Mouse (Mus musculus) kidney, postnatal 25 days (tissue): ENCODE measurements around the gene Tcp11.

Source experiments
- DNase-seq, 2 experiments: peaks; one replicate each; pipeline ENCODE4 v3.0.0; 2021; ENCODE audit warnings: mixed read lengths in 2 of 2

The Tcp11 gene

DNA sequence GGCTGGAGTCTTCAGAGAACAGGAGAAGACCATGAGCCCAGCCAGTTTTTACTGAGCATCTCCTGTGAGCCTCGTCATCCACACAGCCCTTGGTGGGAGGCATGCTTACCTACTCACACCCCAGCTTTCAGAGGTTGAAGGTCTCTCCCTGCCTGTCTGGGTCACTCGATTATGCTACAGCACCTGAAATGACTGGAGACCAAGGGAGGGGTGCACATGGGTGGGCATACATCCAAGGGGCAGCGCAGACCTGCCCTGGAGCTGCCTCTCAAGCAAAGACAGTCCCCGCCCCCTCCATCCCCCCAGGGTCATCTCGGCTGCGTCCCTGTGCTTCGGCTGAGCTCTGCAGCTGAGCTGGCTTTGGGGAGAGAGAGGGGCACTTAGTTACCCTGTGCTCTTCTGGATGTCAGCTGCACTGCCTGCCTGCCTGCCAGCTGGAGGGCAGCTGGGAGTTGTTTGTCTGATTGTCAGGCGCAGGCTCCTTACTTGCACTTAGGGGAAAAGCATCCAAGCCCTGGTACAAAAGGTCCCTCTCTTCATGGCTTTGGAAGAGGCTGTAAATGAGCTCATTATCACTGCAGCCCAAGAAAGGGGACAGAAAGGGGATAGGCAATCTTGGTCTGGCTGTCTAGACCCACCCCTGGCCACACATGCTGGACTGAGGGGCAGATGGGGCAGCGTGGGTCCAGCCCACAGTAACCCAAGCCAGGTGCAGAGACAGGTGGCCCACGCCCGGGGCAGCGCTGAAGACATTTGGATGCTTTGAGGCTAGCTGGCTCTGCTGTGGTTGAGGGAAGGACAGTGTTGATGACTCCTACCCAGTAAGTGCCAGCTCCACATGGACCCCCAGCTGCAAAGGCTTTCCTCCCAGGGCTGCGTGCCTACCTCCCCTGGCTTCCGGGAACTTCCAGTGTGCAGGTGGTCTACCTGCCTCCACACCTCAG lies 43.4 kb downstream of the Tcp11 start:
- DNase-seq = no peak

GRCm38 (mm10) chr17:28034986-28035385 lies 45.5 kb downstream of the Tcp11 start:
- DNase-seq = no peak

DNA sequence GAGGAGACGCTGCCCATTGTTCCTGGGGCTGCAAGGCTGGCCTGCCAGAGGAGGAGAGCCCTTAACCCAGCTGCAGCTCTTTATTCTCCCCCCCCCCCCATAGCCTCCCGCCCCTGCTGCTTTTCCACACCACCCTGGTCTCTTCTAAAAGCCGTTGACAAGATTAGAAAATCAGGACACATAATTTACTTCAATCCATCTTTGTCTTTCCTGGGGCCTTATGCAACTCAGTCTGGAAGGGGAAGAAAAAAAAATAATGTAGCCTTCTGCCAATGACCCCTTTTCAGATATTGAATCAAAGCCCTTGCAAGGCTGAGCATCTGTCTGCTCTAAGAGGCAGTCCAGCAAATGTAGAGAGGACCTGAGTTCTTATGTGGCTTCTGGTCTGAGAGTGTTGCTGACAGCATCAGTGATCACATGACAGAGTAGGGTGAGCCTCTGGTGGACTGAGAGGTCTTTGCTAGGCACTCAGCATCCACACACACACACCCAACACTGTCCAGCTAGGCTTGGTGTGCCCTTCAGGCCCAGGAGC lies 47.3 kb downstream of the Tcp11 start:
- DNase-seq = no peak

- no peak for DNase-seq
Measured at GRCm38 (mm10) chr17:28032219-28032618, 48.2 kb downstream of the Tcp11 start.

DNA sequence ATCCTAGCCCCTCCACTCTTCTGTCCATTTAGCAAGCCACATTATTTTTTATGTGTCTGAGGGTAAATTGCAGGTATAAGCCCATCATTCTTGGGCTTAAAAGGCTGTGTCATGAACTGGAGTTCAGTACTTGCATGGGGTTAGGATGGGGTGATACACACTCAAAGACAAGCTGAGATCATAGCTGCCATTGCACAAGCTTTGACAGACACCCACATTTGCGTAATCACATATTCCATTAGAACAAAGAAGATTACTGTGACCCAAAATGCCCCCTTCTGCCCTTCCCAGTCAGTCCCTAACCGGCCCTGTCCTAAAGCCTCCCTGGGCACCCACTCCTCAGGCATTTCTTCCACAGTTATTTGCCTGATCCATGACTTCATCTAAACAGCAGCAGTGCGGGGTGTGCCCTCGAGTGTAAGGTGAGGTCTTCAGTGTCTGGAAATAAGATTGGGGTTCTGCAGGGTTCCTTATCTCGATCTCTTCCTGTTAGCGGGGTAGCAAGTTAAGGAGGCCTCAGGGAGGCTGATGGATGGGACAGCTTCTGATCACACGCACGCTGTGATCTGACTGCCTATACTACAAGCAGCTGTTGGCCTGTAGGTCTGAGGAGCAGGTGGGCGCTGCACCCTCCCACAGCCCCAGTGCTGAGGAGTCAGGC lies 49.0 kb downstream of the Tcp11 start:
- DNase-seq = no peak

- peak in 1 of 2 experiments; percentile 57 for DNase-seq
Measured at GRCm38 (mm10) chr17:28030446-28030845, 50.0 kb downstream of the Tcp11 start.

DNA sequence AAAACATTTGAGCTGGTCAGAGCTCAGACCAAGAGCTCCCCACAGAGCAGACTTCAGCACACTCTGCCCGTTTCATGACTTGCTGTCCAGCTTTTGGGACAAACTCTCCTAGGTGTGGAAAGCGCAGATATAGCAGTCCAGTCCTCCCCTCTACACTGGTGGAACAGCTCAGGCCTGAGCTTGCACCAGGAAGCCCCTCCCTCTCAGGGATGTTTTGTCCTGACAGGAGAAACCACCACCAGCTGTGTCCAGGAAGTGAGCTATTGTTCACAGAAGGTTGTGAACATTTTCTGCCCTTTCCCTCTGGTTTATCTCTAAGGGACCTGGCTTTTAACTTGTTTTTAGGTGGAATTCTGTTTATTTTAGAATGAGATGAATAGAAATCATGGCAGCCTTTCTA lies 51.1 kb downstream of the Tcp11 start:
- peak in 1 of 2 experiments; percentile 70 for DNase-seq

GRCm38 (mm10) chr17:28028236-28028635 lies 52.2 kb downstream of the Tcp11 start:
- peak in 1 of 2 experiments; percentile 58 for DNase-seq

GRCm38 (mm10) chr17:28027197-28027596 lies 53.2 kb downstream of the Tcp11 start:
- DNase-seq = no peak

DNA sequence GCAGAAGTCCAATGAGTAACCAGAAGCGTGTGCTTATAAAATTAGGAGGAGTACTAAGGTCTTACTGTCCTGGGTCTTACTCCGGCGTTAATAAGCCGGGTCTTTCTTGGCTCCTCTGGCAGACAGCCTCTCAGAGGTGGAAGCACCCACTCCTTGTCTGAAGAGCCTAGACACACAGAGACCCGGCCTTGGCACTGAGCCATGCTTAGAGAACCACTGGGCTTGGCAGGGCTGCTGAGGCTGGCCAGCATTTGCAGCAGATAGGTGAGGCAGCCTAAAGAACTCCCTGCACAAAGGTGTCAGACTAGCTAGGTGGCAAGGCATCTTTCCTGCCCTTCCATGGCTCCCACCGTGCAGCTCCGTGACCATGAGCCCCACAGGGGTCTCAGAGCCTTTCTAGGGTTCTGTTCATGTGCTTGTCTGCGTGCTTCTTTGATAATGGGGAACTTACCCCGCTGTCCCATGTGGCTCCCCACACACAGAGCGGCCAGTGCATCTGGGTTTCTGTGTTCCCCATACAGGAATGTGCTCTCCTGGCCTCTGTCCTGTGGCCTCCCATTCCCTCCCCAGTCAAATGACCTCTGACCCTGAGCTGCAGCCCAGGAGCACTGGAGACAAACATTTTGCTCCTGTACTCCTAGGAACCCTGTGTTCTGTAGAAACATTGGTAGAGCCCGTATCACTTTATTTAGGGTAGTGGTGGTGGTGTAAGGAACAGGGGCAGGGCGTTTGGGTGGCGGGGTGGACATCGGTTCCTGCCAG lies 54.1 kb downstream of the Tcp11 start:
- DNase-seq = peak; percentile 80 to 90

GRCm38 (mm10) chr17:28025541-28025961 lies 54.9 kb downstream of the Tcp11 start:
- DNase-seq = peak; percentile 73 to 90

GRCm38 (mm10) chr17:28022854-28023655 lies 57.4 kb downstream of the Tcp11 start:
- peak; percentile 75 to 93 for DNase-seq

GRCm38 (mm10) chr17:28021911-28022310 lies 58.5 kb downstream of the Tcp11 start:
- DNase-seq = peak in 1 of 2 experiments; percentile 84

DNA sequence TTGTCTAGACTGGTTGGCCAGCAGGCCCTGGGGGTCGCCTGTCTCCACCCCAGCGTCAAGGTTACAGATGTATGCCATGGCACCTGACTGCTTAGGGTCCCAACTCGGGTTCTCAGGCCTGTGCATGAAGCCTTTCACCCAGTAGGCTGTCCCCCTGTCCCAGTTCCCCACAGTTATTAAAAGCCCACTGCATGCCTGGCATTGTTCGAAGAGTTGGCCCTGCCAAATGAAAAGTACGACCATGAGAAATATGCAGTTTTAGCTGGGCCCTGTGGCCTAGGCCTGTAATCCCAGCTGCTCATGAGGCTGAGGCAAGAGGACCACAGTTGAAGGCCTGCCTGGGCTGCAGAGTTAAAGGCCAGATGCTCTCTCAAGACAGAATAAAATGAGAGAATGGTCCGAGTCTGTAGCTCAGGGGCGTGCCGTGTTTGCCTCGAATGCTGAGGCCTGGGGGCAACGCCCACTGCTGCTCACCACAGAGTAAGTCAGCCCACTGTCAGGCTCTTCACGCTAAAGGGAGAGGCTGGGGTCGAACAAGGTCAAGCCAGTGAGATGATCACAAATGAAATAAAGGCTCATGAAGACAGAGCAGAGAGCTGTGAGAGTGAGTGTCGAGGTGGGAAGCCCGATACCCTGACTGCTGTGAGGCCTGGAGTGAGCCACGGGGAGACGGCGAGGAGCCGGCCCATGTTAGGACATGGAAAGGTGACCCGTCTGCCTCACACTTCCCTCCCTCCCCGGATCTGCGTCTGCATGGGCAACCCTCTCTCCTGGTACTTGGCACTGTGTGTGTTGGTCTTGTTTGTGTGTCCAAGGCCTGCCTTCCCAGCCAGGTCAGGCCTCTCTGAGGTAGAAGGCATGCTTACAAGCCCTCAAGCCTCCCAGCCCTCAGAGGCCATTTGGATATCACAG lies 60.4 kb downstream of the Tcp11 start:
- peak in 1 of 2 experiments; percentile 68 for DNase-seq

- DNase-seq = peak in 1 of 2 experiments; percentile 64
Measured at GRCm38 (mm10) chr17:28018776-28019175, 61.7 kb downstream of the Tcp11 start.

- no peak for DNase-seq
Measured at GRCm38 (mm10) chr17:28018344-28018743, 62.1 kb downstream of the Tcp11 start.
